Mouse (Mus musculus) MEL (cell line): ENCODE measurements around the gene Akap11. TPM values are rescaled to one million over a fixed set of nuclear protein-coding genes. Genes with fewer than 3 reads are reported as not detected.

ENCODE experiments used
- DNase-seq: peaks from one replicate; pipeline ENCODE4 v3.0.0; 2011; ENCODE audit warnings: low read depth, low spot score
- H3K27ac ChIP-seq: 2 replicates; pipeline ENCODE4 v1.5.1; 2012; ENCODE audit warnings: low read depth, mild to moderate bottlenecking, control low read depth, low read length, moderate library complexity; ENCODE audit not compliant: control insufficient read depth
- H3K27me3 ChIP-seq, 2 experiments: fragments of 150-350 bp in 1 of 2; sonication (generic) in 1 of 2; 2 replicates each; pipeline ENCODE4 v1.6.1; 2012; ENCODE audit warnings: low read length in 2 of 2, mild to moderate bottlenecking in 2 of 2, improper control_type of control experiment in 1 of 2, moderate library complexity in 1 of 2; ENCODE audit not compliant: insufficient read depth in 2 of 2, control insufficient read depth in 1 of 2
- H3K36me3 ChIP-seq, 2 experiments: 2 replicates each; pipeline ENCODE4 v1.6.1; 2012 to 2014; ENCODE audit warnings: low read length in 2 of 2, improper control_type of control experiment in 1 of 2, inconsistent platforms in 1 of 2, mild to moderate bottlenecking in 1 of 2; ENCODE audit not compliant: insufficient read depth in 2 of 2, control insufficient read depth in 1 of 2
- H3K4me1 ChIP-seq, 2 experiments: fragments of 150-350 bp in 1 of 2; sonication (generic) in 1 of 2; 2 replicates each; pipeline ENCODE4 v1.6.1; 2012; ENCODE audit warnings: low read length in 2 of 2, improper control_type of control experiment in 1 of 2, mild to moderate bottlenecking in 1 of 2; ENCODE audit not compliant: insufficient read depth in 2 of 2, control insufficient read depth in 1 of 2
- H3K4me3 ChIP-seq, 2 experiments: fragments of 150-350 bp in 1 of 2; sonication (generic) in 1 of 2; 2 replicates each; pipeline ENCODE4 v1.5.1; 2012; ENCODE audit warnings: low read depth in 2 of 2, low read length in 2 of 2, mild to moderate bottlenecking in 2 of 2, moderate library complexity in 2 of 2, control low read depth in 1 of 2, improper control_type of control experiment in 1 of 2; ENCODE audit not compliant: control insufficient read depth in 1 of 2, insufficient read depth in 1 of 2
- H3K79me2 ChIP-seq: 2 replicates; pipeline ENCODE4 v1.6.1; 2012; ENCODE audit warnings: mild to moderate bottlenecking, low read length, moderate library complexity; ENCODE audit not compliant: control insufficient read depth, poor library complexity, insufficient read depth
- H3K9ac ChIP-seq: 2 replicates; pipeline ENCODE4 v1.6.1; 2012; ENCODE audit warnings: low read depth, mild to moderate bottlenecking, control low read depth, low read length, moderate library complexity; ENCODE audit not compliant: control insufficient read depth, poor library complexity, severe bottlenecking
- H3K9me3 ChIP-seq: fragments of 150-350 bp; sonication (generic); replicated peaks from 2 replicates; pipeline ENCODE4 v1.6.1; 2012; ENCODE audit warnings: mild to moderate bottlenecking, low read length, improper control_type of control experiment, moderate library complexity; ENCODE audit not compliant: insufficient read depth
- BHLHE40 ChIP-seq: IDR thresholded peaks from 2 replicates; pipeline ENCODE4 v1.6.1; 2012; ENCODE audit warnings: low read depth, mild to moderate bottlenecking, inconsistent platforms, low read length, improper control_type of control experiment, borderline replicate concordance
- E2F4 ChIP-seq: IDR thresholded peaks from 2 replicates; pipeline ENCODE4 v1.6.1; 2011; ENCODE audit warnings: low read depth, low read length, improper control_type of control experiment, borderline replicate concordance
- ELF1 ChIP-seq: IDR thresholded peaks from 2 replicates; pipeline ENCODE4 v1.6.1; 2014; ENCODE audit warnings: low read depth, mild to moderate bottlenecking, inconsistent platforms, low read length, improper control_type of control experiment, moderate library complexity
- EP300 ChIP-seq, 2 experiments: IDR thresholded peaks; 2 replicates each; pipeline ENCODE4 v1.6.1; 2011; ENCODE audit warnings: improper control_type of control experiment in 2 of 2, low read length in 2 of 2, low read depth in 1 of 2, mild to moderate bottlenecking in 1 of 2
- GABPA ChIP-seq: IDR thresholded peaks from 2 replicates; pipeline ENCODE4 v1.6.1; 2012; ENCODE audit warnings: low read depth, mild to moderate bottlenecking, inconsistent platforms, low read length, improper control_type of control experiment, moderate library complexity
- GATA1 ChIP-seq: IDR thresholded peaks from 2 replicates; pipeline ENCODE4 v1.6.1; 2011; ENCODE audit warnings: low read depth, low read length, improper control_type of control experiment
- JUND ChIP-seq: IDR thresholded peaks from 2 replicates; pipeline ENCODE4 v1.6.1; 2011; ENCODE audit warnings: low read depth, mild to moderate bottlenecking, improper control_type of control experiment, low read length
- MAX ChIP-seq: IDR thresholded peaks from 2 replicates; pipeline ENCODE4 v1.6.1; 2011; ENCODE audit warnings: low read length, improper control_type of control experiment
- MEF2A ChIP-seq: IDR thresholded peaks from 2 replicates; pipeline ENCODE4 v1.6.1; 2014; ENCODE audit warnings: low read depth, mild to moderate bottlenecking, inconsistent platforms, low read length, improper control_type of control experiment; ENCODE audit not compliant: poor library complexity, insufficient replicate concordance, severe bottlenecking; ENCODE audit errors: extremely low read depth
- NRF1 ChIP-seq: IDR thresholded peaks from 2 replicates; pipeline ENCODE4 v1.6.1; 2014; ENCODE audit warnings: low read depth, mild to moderate bottlenecking, inconsistent platforms, low read length, improper control_type of control experiment, moderate library complexity; ENCODE audit not compliant: poor library complexity, insufficient read depth, severe bottlenecking
- POLR2AphosphoS5 ChIP-seq: IDR thresholded peaks from 2 replicates; pipeline ENCODE4 v1.6.1; 2012; ENCODE audit warnings: low read depth, borderline replicate concordance, mild to moderate bottlenecking, inconsistent platforms, low read length, moderate library complexity, mixed read lengths
- RAD21 ChIP-seq: IDR thresholded peaks from 2 replicates; pipeline ENCODE4 v1.6.1; 2011; ENCODE audit warnings: mild to moderate bottlenecking, low read depth, low read length, improper control_type of control experiment
- RCOR1 ChIP-seq: IDR thresholded peaks from 2 replicates; pipeline ENCODE4 v1.6.1; 2012; ENCODE audit warnings: low read depth, mild to moderate bottlenecking, inconsistent platforms, low read length, improper control_type of control experiment
- SIN3A ChIP-seq: IDR thresholded peaks from 2 replicates; pipeline ENCODE4 v1.6.1; 2012; ENCODE audit warnings: low read length, improper control_type of control experiment, inconsistent platforms
- TCF12 ChIP-seq: IDR thresholded peaks from 2 replicates; pipeline ENCODE4 v1.6.1; 2014; ENCODE audit warnings: low read depth, mild to moderate bottlenecking, inconsistent platforms, low read length, improper control_type of control experiment, moderate library complexity
- ZC3H11A ChIP-seq: IDR thresholded peaks from 2 replicates; pipeline ENCODE4 v1.6.1; 2012; ENCODE audit warnings: low read depth, mild to moderate bottlenecking, inconsistent platforms, low read length, improper control_type of control experiment
- ZKSCAN1 ChIP-seq: IDR thresholded peaks from 2 replicates; pipeline ENCODE4 v1.6.1; 2012; ENCODE audit warnings: low read depth, mild to moderate bottlenecking, inconsistent platforms, low read length, improper control_type of control experiment, moderate library complexity
- ZNF384 ChIP-seq: IDR thresholded peaks from 2 replicates; pipeline ENCODE4 v1.6.1; 2012; ENCODE audit warnings: low read depth, mild to moderate bottlenecking, inconsistent platforms, low read length, improper control_type of control experiment
- polyA plus RNA-seq, 2 experiments: library from polyadenylated mRNA; stranded (reverse) in 1 of 2; unstranded in 1 of 2; fragments of >175 nt in 1 of 2; fragments of >200 nt in 1 of 2; gene quantifications; 2 replicates each; pipeline versions ENCODE4 v1.2.1 to v1.2.4; 2012; ENCODE audit warnings: low replicate concordance in 2 of 2, low read depth in 1 of 2; ENCODE audit not compliant: insufficient read length in 2 of 2, insufficient read depth in 1 of 2, missing spikeins in 1 of 2
- total RNA-seq: library from RNA; depleted of rRNA; stranded (reverse); fragments of 300-350 nt; gene quantifications from 2 replicates; pipeline ENCODE4 v1.2.3, GENCODE M21; 2012

Akap11 gene
- total and polyA plus RNA-seq, 3 experiments: 13.0 to 25.4 (median 17.1) TPM

GRCm38 (mm10) chr14:78564292-78564691 lies 27.7 kb upstream of the Akap11 start:
- Histone ChIP-seq H3K9me3 (no peaks in the 10 kb centered on the region), H3K36me3 (no peaks in the 10 kb centered on the region), H3K4me1 (no peaks in the 10 kb centered on the region), H3K9ac (no peak overlapping the region), H3K27me3 (peaks cover 0 to 6% of the 10 kb centered on the region in 2 experiments; a peak in 2 of 4 replicates), H3K79me2 (no peaks in the 10 kb centered on the region), H3K27ac (no peak overlapping the region), H3K4me3 (no peak overlapping the region)
- TF ChIP-seq GABPA: no peak
- TF ChIP-seq RAD21: no peak
- no peak for TF ChIP-seq TCF12
- no peak for TF ChIP-seq ZKSCAN1
- no peak for TF ChIP-seq EP300 (IDR thresholded peaks at IDR 0.05; ENCODE audit: low read depth in 1 of 2, low read length in 2 of 2)
- TF ChIP-seq NRF1: no peak
- no peak for TF ChIP-seq ELF1
- TF ChIP-seq BHLHE40: no peak
- no peak for TF ChIP-seq GATA1
- TF ChIP-seq MAX: no peak
- DNase-seq: no peak

- H3K4me3 ChIP-seq: no peak overlapping the region
- peaks cover 0 to 6% of the 10 kb centered on the region in 2 experiments; a peak in 2 of 4 replicates for H3K27me3 ChIP-seq
- no peaks in the 10 kb centered on the region for H3K79me2 ChIP-seq
- H3K36me3 ChIP-seq: no peaks in the 10 kb centered on the region
- no peak for DNase-seq
- no peaks in the 10 kb centered on the region for H3K9me3 ChIP-seq
- H3K27ac ChIP-seq: no peak overlapping the region
- TF ChIP-seq E2F4: no peak
- no peak for TF ChIP-seq MAX
- TF ChIP-seq JUND: no peak
- no peak for TF ChIP-seq ZC3H11A
- TF ChIP-seq POLR2AphosphoS5: no peak
- no peak for TF ChIP-seq RCOR1
- no peak for TF ChIP-seq SIN3A
- TF ChIP-seq ZNF384: no peak
- TF ChIP-seq MEF2A: no peak
- H3K9ac ChIP-seq: no peak overlapping the region
- H3K4me1 ChIP-seq: peaks cover 0 to 2% of the 10 kb centered on the region in 2 experiments; a peak in 1 of 4 replicates
These were observed 26.6 kb upstream of the Akap11 start for GRCm38 (mm10) chr14:78563211-78563610.
